Mouse (Mus musculus): Measurements from ENCODE around the gene Mcidas.

Mcidas gene

DNA sequence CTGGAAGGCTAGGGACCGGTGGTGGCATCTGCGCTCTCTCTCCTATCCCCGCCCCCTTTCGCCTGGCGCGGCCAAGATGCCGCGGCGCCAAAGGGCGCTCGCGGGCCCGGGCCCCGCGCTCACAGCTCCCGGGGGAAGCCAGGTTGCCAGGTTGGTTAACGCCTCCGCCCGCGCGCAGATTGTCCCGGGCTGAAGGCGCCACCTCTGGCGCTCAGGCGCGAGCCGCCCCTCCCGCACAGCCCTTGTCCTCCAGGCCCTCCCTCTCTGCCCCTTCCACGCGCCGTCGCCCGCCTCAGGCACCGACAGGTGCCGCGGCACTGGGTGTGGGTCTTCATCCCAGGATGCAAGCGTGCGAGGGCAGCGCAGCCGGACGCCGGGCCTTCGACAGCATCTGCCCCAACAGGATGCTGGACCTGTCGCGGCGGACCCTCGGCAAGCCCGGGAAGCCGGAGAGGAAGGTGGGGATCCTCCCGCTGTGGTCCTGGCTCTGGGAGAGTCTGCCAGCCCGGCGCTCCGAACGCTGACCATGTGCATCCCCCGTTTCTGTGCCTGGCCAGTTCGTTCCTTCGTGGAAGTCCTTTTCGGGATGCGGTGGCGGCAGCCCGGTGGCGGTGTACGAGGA, at the start of gene Mcidas:
Gene Mcidas, plus strand, starts transcription at position 315 of the 622 bp plus-strand sequence.
- peak; percentile 68 to 82 for DNase-seq

DNA sequence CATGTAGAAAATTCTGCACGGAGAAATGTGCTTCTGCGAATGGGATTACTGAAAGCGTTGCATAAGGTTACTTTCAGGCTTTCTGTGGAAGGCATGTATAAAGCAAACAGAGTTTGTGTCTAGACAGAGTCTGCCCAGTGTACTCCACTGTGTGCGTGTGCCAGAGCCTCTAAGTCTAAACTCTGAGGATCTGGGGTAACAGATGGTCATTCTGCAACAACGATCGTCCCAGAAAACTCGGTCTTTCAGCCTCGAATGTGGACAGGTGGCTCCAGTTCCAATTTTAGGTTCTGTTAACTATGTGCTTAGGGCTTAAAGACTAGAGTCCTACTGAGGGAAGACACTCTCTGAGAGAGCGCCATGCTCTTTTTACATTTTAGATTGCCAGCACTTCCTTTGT, 48.3 kb upstream of the Mcidas start:
- DNase-seq: no peak

DNA sequence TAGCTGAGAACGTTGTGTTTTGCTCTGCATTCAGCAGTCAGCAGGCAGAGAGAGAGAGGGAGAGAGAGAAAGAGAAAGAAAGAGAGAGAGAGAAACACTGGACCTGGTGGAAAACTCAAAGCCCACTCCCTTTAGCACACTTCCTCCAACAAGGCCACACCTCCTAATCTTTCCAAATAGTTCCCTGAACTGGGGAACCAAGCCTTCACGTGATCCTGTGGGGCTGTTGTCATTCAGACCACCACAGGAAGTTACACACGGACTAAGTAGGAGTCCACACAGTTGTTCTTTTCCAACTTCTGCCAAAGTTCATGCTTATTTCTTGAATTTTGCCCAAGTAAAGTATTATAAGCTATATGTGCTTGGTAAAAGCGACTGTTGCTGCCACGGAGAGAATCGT, 47.7 kb upstream of the Mcidas start:
- no peak for DNase-seq

DNA sequence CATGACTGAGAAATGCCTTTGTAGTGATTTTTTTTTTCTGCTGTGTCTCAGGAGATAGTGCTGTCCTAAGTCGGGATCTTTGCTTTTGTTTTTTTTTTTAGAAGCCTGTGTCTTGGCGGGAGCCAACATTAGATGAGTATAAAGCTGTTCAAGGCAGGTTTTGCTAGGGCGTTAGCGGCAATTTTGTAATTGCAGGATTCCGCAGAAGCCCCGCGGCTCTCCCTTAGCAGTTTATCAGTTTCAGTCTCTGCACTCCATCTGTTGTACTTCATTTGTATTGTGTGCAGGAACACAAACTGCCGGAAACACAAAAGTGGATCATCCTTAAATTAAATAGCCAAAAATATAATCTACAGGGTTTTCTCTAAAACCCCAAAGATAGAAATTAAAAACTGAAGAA, 39.6 kb upstream of the Mcidas start:
- DNase-seq: no peak

DNA sequence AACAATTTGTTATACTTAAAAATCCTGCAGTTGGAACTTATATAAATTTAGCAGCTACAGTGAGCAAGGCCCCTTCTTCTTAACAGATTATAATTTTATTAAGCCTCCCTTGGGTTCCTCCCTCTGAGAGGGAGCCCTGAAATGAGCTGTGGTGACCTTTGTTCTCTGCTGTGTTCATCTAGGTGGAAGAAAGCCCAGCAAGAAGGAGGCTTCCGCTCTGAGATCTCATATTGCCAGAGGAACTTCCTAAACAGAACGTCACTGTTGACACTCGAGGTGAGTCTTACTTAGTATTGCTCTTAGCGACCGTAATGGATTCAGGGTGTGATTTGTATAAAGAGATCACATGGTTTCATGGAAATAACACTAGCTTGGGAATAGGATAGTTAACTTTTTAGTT, 30.6 kb upstream of the Mcidas start:
- DNase-seq: no peak

DNA sequence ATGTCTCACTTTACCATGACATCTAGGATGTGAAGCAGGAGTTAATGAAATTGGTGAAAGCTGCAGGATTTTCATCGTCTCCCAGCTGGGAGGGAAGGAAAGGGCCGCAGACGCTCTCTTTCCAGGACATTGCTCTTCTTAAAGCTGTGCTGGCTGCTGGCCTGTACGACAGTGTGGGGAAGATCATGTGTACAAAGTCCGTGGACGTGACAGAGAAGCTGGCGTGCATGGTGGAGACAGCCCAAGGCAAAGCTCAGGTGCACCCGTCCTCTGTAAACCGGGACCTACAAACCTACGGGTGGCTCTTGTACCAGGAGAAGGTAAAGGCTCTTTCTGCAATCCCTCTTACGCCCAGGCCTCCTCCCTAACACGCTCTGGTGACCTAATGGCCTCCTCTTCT, 29.2 kb upstream of the Mcidas start:
- DNase-seq: no peak

DNA sequence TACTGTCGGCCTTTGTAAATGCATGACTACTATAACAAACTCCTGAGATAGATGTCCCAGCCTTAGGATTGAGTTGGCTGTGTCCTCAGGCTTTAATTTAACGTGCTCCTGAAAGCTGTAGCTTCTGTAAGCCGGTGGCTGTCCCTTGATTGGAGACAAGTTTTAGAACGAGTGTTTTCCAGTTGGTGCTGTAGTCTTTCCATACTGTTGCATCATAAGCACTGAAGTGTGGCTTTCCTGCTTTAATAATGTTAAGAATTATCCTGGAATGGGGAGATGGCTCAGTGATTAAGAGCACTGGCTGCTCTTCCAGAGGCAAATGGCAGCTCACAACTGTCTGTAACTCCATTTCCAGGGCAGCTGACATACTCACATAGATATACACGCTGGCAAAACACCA, 26.4 kb upstream of the Mcidas start:
- no peak for DNase-seq

DNA sequence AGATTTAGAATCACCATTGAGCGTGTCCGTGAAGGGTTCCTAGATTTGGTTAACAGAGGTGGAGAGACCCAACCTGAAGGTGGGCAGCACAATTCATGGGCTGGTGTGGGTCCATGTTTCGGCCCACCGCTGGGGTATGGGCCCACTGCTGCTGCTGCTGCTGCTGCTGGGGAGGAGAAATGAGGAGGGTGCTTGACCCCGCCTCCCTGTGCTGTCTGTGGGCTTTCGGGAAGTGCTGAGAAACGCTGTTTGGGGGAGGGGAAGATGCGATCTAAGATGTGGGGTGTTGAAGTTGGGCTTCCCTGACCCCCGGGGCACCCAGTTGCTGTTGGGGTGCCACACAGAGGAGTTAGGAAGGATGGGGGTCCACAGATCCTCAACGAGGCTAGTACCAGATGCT, 16.9 kb upstream of the Mcidas start:
- no peak for DNase-seq

DNA sequence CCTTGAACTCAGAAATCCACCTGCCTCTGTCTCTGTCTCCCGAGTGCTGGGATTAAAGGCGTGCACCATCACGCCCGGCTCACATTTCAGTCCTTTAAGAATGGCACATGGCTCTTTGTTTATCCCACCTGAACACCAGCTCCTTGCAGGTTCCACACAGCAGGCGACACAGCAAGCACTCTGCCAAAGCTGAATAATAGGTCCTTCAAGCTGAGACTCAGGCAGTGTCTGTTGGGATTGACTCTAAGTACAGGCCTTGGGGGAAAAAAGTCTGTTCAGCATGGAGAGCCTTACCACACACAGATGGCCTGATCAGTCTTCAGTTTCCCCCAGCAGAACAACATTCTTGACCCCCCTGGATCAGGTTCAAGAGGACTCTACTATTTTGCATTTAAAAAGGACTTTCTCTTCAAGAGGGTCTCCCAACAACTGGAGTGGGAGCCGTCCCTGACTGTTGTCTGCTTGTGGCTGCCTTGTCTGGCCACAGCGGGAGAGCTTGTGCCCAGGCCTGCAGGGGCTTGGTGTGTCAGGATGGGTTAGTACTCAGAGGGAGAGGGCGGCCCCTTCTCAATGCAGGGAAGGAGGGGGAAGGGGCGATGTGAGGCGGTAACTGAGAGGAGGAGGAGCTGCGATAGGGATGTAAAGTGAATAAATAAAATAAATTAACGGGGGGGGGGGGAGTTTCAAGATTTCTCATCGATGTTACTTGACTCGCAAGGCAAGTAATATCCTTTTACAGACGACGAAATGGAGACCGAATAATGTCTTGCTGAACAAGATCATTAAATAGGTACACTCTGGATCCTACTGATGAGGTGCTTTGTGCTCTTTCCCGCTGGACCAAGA, 7.8 kb upstream of the Mcidas start:
- peak in 1 of 2 experiments; percentile 36 for DNase-seq

DNA sequence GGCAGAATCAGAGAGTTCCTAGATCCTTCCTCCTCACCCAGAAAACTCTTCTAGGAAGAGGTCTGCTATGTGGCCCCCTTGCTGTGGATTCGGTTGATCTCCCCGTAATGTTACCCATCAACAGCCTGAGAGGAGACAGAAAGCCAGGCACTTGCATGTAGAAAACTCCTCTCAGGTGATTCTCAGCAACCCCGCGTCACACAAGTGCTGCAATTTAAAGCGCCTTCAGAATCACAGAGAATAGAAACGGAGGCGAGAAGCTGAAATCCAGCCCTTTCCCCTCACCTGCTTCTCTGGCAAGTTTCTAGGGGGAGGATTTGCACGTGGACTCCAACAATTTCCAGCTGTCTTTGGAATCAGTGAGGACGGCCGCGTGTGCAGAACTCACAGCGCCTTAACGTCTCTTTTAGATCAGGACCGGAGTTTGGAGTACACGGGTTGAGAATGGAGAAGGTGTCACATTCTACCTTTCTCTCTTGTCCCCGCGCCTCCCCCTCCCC, 7.1 kb upstream of the Mcidas start:
- DNase-seq: no peak

DNA sequence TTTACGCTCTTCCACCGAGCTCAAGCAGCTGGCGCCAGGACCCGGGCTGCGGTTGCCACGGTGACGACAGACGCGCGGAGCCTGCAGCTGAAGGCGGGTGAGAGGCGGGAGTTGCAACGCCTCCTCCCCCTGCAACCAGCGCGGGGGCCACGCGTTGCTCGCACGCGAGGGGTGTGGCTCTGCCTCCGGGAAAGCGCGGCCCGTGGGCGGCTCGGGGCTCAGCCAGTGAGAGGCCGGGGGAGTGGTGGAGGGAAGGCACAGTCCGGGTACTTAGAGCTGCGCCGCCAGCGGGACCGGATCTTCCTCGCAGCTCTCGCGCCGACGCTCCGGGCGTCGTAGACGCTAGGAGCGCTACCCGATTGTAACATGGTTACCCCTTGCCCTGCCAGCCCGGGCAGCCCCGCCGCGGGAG, 6.1 kb upstream of the Mcidas start, which contains the start of gene Ccno:
Gene Ccno, plus strand, starts transcription at position 271 of the 412 bp plus-strand sequence.
- DNase-seq: peak; percentile 90 to 96

DNA sequence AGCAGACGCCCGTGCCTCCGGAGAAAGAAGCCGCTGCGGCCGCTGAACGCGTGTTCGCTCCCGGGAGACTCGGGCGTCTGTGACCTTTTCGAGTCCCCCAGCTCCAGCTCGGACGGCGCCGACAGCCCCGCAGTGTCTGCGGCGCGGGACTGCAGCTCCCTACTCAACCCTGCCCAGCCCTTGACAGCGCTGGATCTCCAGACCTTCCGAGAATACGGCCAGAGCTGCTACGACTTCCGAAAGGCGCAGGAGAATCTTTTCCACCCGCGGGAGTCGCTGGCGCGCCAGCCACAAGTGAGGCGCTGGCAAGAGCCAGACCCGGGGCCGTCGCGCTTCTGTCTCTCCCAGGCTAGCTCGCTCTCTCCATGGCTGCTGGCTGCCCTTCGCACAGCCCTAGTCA, 5.7 kb upstream of the Mcidas start:
- DNase-seq: peak in 1 of 2 experiments; percentile 54

DNA sequence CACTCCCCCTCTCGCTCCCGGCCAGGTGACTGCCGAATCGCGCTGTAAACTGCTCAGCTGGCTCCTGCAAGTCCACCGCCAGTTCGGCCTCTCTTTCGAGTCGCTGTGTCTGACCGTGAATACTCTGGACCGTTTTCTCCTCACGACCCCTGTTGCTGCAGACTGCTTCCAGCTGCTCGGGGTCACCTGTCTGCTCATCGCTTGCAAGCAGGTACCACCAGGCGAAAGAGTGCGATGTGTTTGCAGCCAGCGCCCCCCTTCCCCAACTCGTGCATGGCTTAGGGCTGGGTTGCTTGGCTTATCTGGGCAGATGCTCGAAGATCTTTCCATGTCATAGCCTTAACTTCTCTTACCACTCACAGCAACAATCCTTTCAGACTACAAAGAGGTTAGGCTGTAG, 4.8 kb upstream of the Mcidas start:
- DNase-seq: peak; percentile 22 to 35

DNA sequence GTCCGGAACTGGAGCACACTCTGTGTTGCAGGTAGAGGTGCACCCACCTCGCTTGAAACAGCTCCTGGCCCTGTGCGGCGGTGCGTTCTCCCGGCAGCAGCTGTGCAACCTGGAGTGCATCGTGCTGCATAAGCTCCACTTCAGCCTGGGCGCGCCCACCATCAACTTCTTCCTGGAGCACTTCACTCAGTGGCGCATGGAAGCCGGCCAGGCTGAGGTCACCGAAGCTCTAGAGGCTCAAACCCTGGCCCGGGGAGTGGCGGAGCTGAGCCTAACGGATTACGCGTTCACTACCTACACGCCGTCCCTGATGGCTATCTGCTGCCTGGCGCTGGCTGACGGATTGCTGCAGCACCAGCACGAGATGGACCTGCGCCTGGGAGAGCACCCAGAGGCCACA, 4.1 kb upstream of the Mcidas start:
- DNase-seq: peak in 1 of 2 experiments; percentile 34

DNA sequence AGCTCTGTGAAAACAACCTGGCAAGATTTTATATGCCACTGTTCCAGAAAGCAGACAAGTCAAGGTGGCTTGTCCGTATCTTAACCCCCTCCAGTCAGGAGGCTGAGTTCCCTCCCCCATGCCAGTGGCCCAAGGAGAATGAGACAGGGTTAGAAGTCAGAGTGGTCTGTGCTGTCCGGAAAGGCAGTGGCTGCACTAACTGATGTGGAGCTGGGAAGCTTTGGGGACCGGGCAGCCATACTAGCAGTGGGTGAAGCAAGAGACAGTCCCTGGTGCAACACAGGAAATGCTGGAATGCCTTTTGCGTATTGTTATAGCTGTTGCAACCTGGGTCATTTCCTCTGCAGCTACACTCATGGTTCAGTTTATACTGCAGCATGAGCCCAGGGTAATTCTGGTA, 3.3 kb upstream of the Mcidas start:
- DNase-seq: no peak

DNA sequence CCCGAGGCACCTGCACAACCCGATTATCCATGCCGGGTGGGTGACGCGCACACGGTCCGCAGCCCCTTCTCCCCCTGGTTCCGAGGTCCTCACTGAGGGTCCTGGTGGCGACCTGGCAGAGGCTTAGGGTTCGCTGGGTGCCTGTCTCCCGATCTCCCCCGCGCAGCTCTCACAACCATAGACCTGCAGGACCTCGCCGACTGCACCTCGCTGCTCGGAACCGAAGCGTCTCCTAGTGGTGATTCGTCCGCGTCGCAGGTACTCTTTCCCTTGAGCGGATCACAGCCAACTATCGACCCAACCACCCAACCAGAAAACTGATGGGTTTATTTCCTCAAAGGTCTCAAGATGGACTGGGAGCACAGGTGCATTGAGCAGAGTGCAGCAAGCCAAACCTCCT, 546 bp downstream of the Mcidas start:
- DNase-seq: peak; percentile 84 to 87

DNA sequence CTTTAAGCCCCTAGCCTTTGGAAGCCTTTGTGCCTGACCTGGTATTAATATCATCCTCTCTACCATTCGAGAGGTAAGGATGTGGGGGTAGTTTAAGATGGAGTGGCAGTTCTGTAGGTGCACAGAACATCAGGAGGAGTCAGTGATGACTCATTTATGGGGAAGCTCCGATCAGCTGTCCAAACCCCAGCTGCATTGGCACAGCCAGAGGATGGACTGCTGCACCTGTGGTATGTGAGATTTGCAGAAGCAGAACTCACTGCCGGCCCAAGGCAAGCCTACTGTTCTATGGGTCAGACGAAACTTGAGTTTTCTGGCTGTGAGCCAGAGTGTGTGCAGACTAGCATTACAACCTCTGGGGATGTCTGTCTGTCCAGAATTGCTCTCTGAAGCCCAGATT, 2.8 kb downstream of the Mcidas start:
- peak in 1 of 2 experiments; percentile 9 for DNase-seq

DNA sequence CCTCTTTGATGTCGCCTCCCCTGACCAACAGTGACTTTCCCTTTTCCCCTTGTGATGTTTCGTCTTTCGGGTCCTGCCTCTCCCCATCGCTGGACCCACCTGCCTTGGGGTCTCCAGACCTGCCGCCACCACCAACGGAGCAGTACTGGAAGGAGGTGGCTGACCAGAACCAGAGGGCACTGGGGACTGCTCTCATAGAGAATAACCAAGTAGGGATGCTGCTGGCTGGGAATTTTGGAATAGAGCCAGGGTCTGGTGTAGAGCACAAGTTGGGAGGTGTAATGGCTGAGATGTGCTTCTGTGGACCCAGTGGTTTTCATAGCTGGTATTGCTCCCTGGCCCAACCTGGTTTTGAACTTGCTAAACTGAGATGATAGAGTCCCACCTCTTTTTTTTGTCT, 3.7 kb downstream of the Mcidas start:
- DNase-seq: peak; percentile 39 to 51

DNA sequence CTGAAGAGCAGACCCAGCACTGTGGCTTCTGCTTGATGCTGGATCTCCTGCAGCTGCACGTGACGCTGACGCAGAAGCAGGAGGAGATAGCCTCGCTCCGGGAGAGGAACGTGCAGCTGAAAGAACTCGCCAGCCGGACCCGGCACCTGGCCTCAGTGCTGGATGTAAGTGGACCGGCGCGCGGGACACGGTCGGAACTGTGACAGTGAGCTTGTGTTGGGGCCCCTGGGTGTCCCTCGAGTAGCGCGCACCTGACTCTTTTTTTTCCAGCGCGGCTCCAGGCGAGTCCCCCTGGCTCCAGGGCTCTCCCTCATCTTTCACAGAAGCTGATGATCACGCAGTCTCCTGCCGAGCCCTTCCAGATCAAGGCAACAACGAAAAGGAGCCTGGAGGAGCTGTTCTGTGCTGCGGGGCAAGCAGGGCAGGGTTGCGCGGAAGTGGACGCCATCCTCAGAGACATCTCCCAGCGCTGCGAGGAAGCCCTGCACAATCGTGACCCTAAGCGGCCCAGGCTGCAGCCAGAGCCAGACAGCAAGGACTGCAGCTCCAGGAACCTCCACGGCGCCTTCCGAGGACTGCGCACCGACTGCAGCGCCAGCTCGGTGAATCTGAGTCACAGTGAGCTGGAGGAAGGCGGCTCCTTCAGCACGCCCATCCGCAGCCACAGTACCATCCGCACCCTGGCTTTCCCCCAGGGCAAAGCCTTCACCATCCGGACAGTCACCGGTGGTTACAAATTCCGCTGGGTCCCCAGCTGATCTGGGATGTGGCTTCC, 5.0 kb downstream of the Mcidas start:
- DNase-seq: peak; percentile 38 to 42

DNA sequence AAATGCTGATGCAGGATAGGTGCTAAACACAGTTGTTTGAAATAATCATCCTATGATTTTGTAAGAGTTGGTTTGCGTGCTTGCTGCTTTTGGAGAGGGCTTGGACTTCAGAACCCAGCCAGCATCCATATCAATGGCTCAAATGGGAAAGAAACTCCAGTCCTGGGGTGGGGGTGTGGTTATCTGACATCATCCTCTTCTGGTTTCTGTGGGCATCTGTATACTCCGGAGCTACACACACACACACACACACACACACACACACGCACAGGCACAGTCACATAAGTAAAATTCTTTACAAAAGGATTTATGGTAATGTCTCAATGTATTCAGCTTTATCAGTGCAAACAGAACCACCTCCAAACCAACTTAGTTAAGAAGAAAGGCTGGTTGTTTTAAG, 6.4 kb downstream of the Mcidas start:
- DNase-seq: no peak

DNA sequence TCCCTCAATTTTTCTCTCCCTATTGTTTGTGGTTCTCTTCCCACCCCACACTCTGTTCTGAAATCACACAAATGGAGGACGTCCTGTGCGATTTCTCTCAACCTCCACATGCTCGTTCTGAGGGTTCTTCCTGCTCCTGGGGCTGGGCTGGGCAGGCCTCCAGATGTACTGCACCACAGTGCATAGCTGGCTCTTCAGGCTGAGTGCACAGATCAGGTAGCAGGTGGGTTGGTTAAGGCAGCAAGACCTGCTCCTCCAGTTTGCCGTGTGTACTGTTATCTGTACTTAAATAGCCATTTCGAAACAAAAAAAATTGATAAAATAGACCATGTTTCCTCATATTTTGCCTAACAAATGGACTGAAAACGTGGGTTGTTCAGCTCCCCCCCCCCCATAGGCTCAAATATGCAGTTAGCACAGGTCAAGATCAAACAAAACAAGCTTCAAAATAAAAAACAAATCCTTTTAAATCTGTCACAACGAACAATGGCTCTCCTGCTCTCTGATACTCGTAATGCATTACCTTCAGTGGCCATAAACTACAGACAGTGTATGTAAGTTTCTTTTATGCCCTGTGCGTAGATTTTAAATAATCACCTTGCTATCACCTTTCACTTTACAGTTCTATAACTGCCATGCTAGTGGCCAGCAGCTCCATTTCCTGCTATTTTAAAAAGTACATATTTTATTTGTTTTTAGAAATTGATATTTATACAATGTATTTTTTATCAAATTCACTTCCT, 7.1 kb downstream of the Mcidas start:
- DNase-seq: peak in 1 of 2 experiments; percentile 8

DNA sequence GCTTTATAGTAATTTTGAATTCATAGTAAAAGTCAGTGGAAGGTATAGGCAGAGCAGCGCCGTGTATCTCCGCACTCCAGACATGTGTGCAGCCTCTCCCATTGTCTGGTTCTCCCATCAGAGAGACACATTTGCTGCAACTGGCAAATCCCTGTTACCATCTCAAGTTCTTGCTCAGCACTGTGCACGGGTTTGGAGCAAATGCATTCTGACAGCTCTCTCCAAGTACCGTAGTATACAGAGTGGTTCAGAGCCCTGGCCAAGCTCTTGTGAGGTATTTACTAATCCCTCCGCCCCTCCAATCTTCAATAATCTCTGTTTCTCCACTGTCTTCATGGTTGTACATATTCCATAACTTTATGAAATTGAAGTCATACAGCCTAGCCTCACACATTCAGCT, 19.0 kb downstream of the Mcidas start:
- no peak for DNase-seq
